Mouse (Mus musculus) stomach, postnatal 0 days (tissue): ENCODE data around the gene Tdrd3. TPM values are rescaled to one million over a fixed set of nuclear protein-coding genes. Genes with fewer than 3 reads are reported as not detected.

Experiments used
- ATAC-seq: fragments of 200-750 bp; cut with Nextera tagmentation; 2 replicates; pipeline ENCODE4 v1.8.0; 2017; ENCODE audit not compliant: low FRiP score, low TSS enrichment
- DNase-seq: peaks from one replicate; pipeline ENCODE4 v3.0.0-alpha.2; 2016; ENCODE audit warnings: low spot score
- H3K27ac ChIP-seq: fragments of 300-500 bp; sonication (generic); replicated peaks from 2 replicates; pipeline ENCODE4 v1.5.1; 2014; ENCODE audit warnings: mild to moderate bottlenecking, control low read depth
- H3K27me3 ChIP-seq: fragments of 300-500 bp; sonication (generic); 2 replicates; pipeline ENCODE4 v1.6.1; 2014; ENCODE audit warnings: low read length; ENCODE audit not compliant: control insufficient read depth, insufficient read depth
- H3K36me3 ChIP-seq: fragments of 300-500 bp; sonication (generic); 2 replicates; pipeline ENCODE4 v1.6.1; 2014; ENCODE audit warnings: low read length, mixed read lengths; ENCODE audit not compliant: control insufficient read depth, insufficient read depth
- H3K4me1 ChIP-seq: fragments of 300-500 bp; sonication (generic); replicated peaks from 2 replicates; pipeline ENCODE4 v1.6.1; 2014; ENCODE audit warnings: antibody characterized with exemption; ENCODE audit not compliant: control insufficient read depth, insufficient read depth
- H3K4me2 ChIP-seq: fragments of 300-500 bp; sonication (generic); replicated peaks from 2 replicates; pipeline ENCODE4 v1.6.1; 2014; ENCODE audit warnings: low read depth, mild to moderate bottlenecking, control low read depth, moderate library complexity
- H3K4me3 ChIP-seq: fragments of 300-500 bp; sonication (generic); 2 replicates; pipeline ENCODE4 v1.5.1; 2014; ENCODE audit warnings: low read depth, low read length, control low read depth
- H3K9ac ChIP-seq: fragments of 300-500 bp; sonication (generic); 2 replicates; pipeline ENCODE4 v1.6.1; 2014; ENCODE audit warnings: mild to moderate bottlenecking, low read length, control low read depth, mixed read lengths
- H3K9me3 ChIP-seq: fragments of 300-500 bp; sonication (generic); 2 replicates; pipeline ENCODE4 v1.6.1; 2016; ENCODE audit warnings: low read length; ENCODE audit not compliant: control insufficient read depth
- CTCF ChIP-seq: IDR thresholded peaks from 2 replicates; pipeline ENCODE4 v1.5.1; 2016; ENCODE audit warnings: antibody characterized with exemption, low read depth, mild to moderate bottlenecking, moderate library complexity
- EP300 ChIP-seq: optimal IDR thresholded peaks from 2 replicates; pipeline ENCODE3; 2016; ENCODE audit warnings: antibody characterized with exemption
- WGBS: fragments of 180-500 bp; shearing (Covaris S2); extraction: QIAGEN DNeasy Blood & Tissue Kit; methylation state at CpG from one replicate; pipeline ENCODE4 v1.1.7; 2014; 5-methylcytosine and 5-hydroxymethylcytosine counted together
- polyA plus RNA-seq: library from polyadenylated mRNA; unstranded; fragments of >200 nt; fragmentation: Nextera tagmentation; extraction: Ambion mirVana; gene quantifications from 2 replicates; pipeline ENCODE4 v1.2.1, GENCODE M21; 2015

Gene Tdrd3
- polyA plus RNA-seq, 1 experiment from 2014 or later: 12.6 TPM

- Histone ChIP-seq H3K4me2 (no peak overlapping the region), H3K9me3 (no peaks in the 10 kb centered on the region), H3K9ac (no peak overlapping the region), H3K4me1 (no peaks in the 10 kb centered on the region), H3K4me3 (no peak overlapping the region), H3K36me3 (peaks cover 4% of the 10 kb centered on the region), H3K27me3 (no peaks in the 10 kb centered on the region), H3K27ac (no peak overlapping the region)
- TF ChIP-seq EP300 (no peak), CTCF (no peak)
- DNase-seq: no peak
- ATAC-seq: no peak
- WGBS: 50% methylated on average over 2 of the region's 3 CpGs
These were observed 62.0 kb downstream of the Tdrd3 start for GRCm38 (mm10) chr14:87478339-87478951.

GRCm38 (mm10) chr14:87485888-87486287 lies 69.4 kb downstream of the Tdrd3 start:
- H3K27ac ChIP-seq: no peak overlapping the region
- peaks cover 4% of the 10 kb centered on the region; the same call in 1 of the 2 replicates for H3K36me3 ChIP-seq
- no peaks in the 10 kb centered on the region for H3K27me3 ChIP-seq
- no peak overlapping the region for H3K4me2 ChIP-seq
- WGBS: 83% methylated on average over 3 of the region's 3 CpGs
- no peak overlapping the region for H3K9ac ChIP-seq
- no peak overlapping the region for H3K4me3 ChIP-seq
- DNase-seq (no peak), ATAC-seq (no peak)
- no peaks in the 10 kb centered on the region for H3K4me1 ChIP-seq
- no peaks in the 10 kb centered on the region for H3K9me3 ChIP-seq
- no peak for TF ChIP-seq EP300

- no peak for ATAC-seq
- Histone ChIP-seq H3K4me1 (no peaks in the 10 kb centered on the region), H3K27me3 (no peaks in the 10 kb centered on the region), H3K9me3 (no peaks in the 10 kb centered on the region), H3K36me3 (0 out of 2 replicates have a peak, but pooled peaks cover 2% of the 10 kb centered on the region), H3K4me3 (no peak overlapping the region), H3K4me2 (no peak overlapping the region), H3K27ac (no peak overlapping the region), H3K9ac (no peak overlapping the region)
- WGBS: 93% methylated on average over 11 of the region's 11 CpGs
- no peak for DNase-seq
- TF ChIP-seq CTCF (no peak), EP300 (no peak)
These were observed 81.6 kb downstream of the Tdrd3 start for GRCm38 (mm10) chr14:87497955-87498594.

GRCm38 (mm10) chr14:87505924-87506323 lies 89.5 kb downstream of the Tdrd3 start:
- Histone ChIP-seq H3K27ac (no peak overlapping the region), H3K4me3 (no peak overlapping the region), H3K4me2 (no peak overlapping the region), H3K9me3 (no peaks in the 10 kb centered on the region), H3K9ac (no peak overlapping the region), H3K27me3 (no peaks in the 10 kb centered on the region), H3K4me1 (no peaks in the 10 kb centered on the region), H3K36me3 (0 out of 2 replicates have a peak, but pooled peaks cover 7% of the 10 kb centered on the region)
- no peak for TF ChIP-seq CTCF
- no peak for TF ChIP-seq EP300
- ATAC-seq (no peak), DNase-seq (no peak)
- 84% methylated on average over 8 of the region's 8 CpGs for WGBS

- H3K4me1 ChIP-seq: no peaks in the 10 kb centered on the region
- H3K36me3 ChIP-seq: 0 out of 2 replicates have a peak, but pooled peaks cover 4% of the 10 kb centered on the region
- TF ChIP-seq EP300: no peak
- no peak for TF ChIP-seq CTCF
- DNase-seq (no peak), ATAC-seq (no peak)
- H3K9me3 ChIP-seq: no peaks in the 10 kb centered on the region
- no peak overlapping the region for H3K9ac ChIP-seq
- H3K4me3 ChIP-seq: no peak overlapping the region
- H3K27ac ChIP-seq: no peak overlapping the region
- H3K27me3 ChIP-seq: no peaks in the 10 kb centered on the region
- WGBS: 86% methylated on average over 3 of the region's 3 CpGs
- H3K4me2 ChIP-seq: no peak overlapping the region
These were observed 98.8 kb downstream of the Tdrd3 start for GRCm38 (mm10) chr14:87515281-87515680.

GRCm38 (mm10) chr14:87517381-87517780 lies 100.9 kb downstream of the Tdrd3 start:
- TF ChIP-seq CTCF: no peak
- TF ChIP-seq EP300: no peak
- 86% methylated on average over 4 of the region's 4 CpGs for WGBS
- no peaks in the 10 kb centered on the region for H3K4me1 ChIP-seq
- DNase-seq (no peak), ATAC-seq (no peak)
- no peak overlapping the region for H3K4me2 ChIP-seq
- H3K36me3 ChIP-seq: 0 out of 2 replicates have a peak, but pooled peaks cover 4% of the 10 kb centered on the region
- H3K27ac ChIP-seq: no peak overlapping the region
- H3K9me3 ChIP-seq: no peaks in the 10 kb centered on the region
- H3K9ac ChIP-seq: no peak overlapping the region
- H3K4me3 ChIP-seq: no peak overlapping the region
- no peaks in the 10 kb centered on the region for H3K27me3 ChIP-seq
